Mouse (Mus musculus): ENCODE measurements around the gene Rorc.

The Rorc gene

GRCm38 (mm10) chr3:94374636-94375035 lies 2.0 kb downstream of the Rorc start:
- in situ Hi-C loops (cut with MboI; ENCODE audit: unreplicated experiment in 2 of 2): loop anchor here in 1 of 2 experiments (25.0 kb wide), 1 partner anchor 1012 kb away; no protein-coding TSS in a partner anchor

GRCm38 (mm10) chr3:94375146-94375545 lies 2.6 kb downstream of the Rorc start:
- in situ Hi-C loops (cut with MboI; ENCODE audit: unreplicated experiment in 2 of 2): no loop called here

- in situ Hi-C loops (cut with MboI; ENCODE audit: unreplicated experiment in 2 of 2): no loop called here
Observed at GRCm38 (mm10) chr3:94375861-94376260, 3.3 kb downstream of the Rorc start.

- in situ Hi-C loops (cut with MboI; ENCODE audit: unreplicated experiment in 2 of 2): no loop called here
Observed at GRCm38 (mm10) chr3:94377028-94377923, 4.7 kb downstream of the Rorc start.

GRCm38 (mm10) chr3:94379831-94380510 lies 7.4 kb downstream of the Rorc start:
- in situ Hi-C loops (cut with MboI; ENCODE audit: unreplicated experiment in 2 of 2): no loop called here

GRCm38 (mm10) chr3:94382308-94382707 lies 9.7 kb downstream of the Rorc start:
- in situ Hi-C loops (cut with MboI; ENCODE audit: unreplicated experiment in 2 of 2): no loop called here

- in situ Hi-C loops (cut with MboI; ENCODE audit: unreplicated experiment in 2 of 2): no loop called here
Observed at GRCm38 (mm10) chr3:94383476-94383875, 10.9 kb downstream of the Rorc start.

- in situ Hi-C loops (cut with MboI; ENCODE audit: unreplicated experiment in 2 of 2): no loop called here
Observed at GRCm38 (mm10) chr3:94386671-94387070, 14.1 kb downstream of the Rorc start.

- in situ Hi-C loops (cut with MboI; ENCODE audit: unreplicated experiment in 2 of 2): no loop called here
Observed at GRCm38 (mm10) chr3:94387391-94387790, 14.8 kb downstream of the Rorc start.

- in situ Hi-C loops (cut with MboI; ENCODE audit: unreplicated experiment in 2 of 2): no loop called here
Observed at GRCm38 (mm10) chr3:94388047-94388446, 15.5 kb downstream of the Rorc start.

- in situ Hi-C loops (cut with MboI; ENCODE audit: unreplicated experiment in 2 of 2): no loop called here
Observed at GRCm38 (mm10) chr3:94389420-94389819, 16.8 kb downstream of the Rorc start.

- in situ Hi-C loops (cut with MboI; ENCODE audit: unreplicated experiment in 2 of 2): no loop called here
Observed at GRCm38 (mm10) chr3:94391001-94391400, 18.4 kb downstream of the Rorc start.

GRCm38 (mm10) chr3:94392128-94392527 lies 19.5 kb downstream of the Rorc start:
- in situ Hi-C loops (cut with MboI; ENCODE audit: unreplicated experiment in 2 of 2): no loop called here

GRCm38 (mm10) chr3:94393049-94393448 lies 20.5 kb downstream of the Rorc start:
- in situ Hi-C loops (cut with MboI; ENCODE audit: unreplicated experiment in 2 of 2): no loop called here

- in situ Hi-C loops (cut with MboI; ENCODE audit: unreplicated experiment in 2 of 2): no loop called here
Observed at GRCm38 (mm10) chr3:94396336-94396735, 23.7 kb downstream of the Rorc start.

- in situ Hi-C loops (cut with MboI; ENCODE audit: unreplicated experiment in 2 of 2): no loop called here
Observed at GRCm38 (mm10) chr3:94396851-94397250, 24.3 kb downstream of the Rorc start.

GRCm38 (mm10) chr3:94398217-94398616 lies 25.6 kb downstream of the Rorc start, which contains the start of gene Lingo4:
TSS of gene Lingo4 (plus strand) at chr3:94398517.
- in situ Hi-C loops (cut with MboI; ENCODE audit: unreplicated experiment in 2 of 2): no loop called here

GRCm38 (mm10) chr3:94398943-94399481 lies 26.4 kb downstream of the Rorc start:
- in situ Hi-C loops (cut with MboI; ENCODE audit: unreplicated experiment in 2 of 2): no loop called here

- in situ Hi-C loops (cut with MboI; ENCODE audit: unreplicated experiment in 2 of 2): no loop called here
Observed at GRCm38 (mm10) chr3:94399663-94400310, 27.2 kb downstream of the Rorc start.

- in situ Hi-C loops (cut with MboI; ENCODE audit: unreplicated experiment in 2 of 2): no loop called here
Observed at GRCm38 (mm10) chr3:94402451-94402850, 29.9 kb downstream of the Rorc start.
